Mouse (Mus musculus) CH12F3 (cell line): ENCODE measurements around the gene Polr3g.
"Not testable (repeated sequence)": the region's sequence is repeated elsewhere in the genome, so short reads cannot be mapped to it uniquely, and the experiment has no call there.

Experiments
- in situ Hi-C: fragments of 300-500 bp; cut with MboI; formaldehyde crosslinking; loops from 2 replicates; pipeline ENCODE4 v1.14.3; 2020; ENCODE audit warnings: low sequenced_read_pairs

Gene Polr3g

DNA sequence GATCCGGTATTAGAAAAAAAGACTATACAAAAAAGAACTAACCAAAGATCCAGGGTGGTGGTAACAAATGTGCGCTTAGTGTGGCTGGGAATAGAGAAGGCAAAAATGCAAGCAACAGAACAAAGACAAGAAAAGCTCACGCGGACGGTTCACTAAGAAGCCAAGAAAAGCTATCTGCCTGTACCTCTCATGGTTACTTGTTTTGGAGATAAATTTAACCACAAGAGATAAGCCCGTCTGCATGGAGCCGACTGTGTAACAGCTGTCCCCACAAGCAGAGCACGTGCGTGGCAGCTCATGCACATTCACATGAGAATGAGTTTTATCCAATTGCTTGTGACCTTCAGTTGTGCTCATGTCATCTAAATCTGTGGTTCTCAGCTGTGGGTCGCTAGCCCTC is 20.3 kb downstream of the Polr3g start:
- in situ Hi-C loops, result no loop called here

DNA sequence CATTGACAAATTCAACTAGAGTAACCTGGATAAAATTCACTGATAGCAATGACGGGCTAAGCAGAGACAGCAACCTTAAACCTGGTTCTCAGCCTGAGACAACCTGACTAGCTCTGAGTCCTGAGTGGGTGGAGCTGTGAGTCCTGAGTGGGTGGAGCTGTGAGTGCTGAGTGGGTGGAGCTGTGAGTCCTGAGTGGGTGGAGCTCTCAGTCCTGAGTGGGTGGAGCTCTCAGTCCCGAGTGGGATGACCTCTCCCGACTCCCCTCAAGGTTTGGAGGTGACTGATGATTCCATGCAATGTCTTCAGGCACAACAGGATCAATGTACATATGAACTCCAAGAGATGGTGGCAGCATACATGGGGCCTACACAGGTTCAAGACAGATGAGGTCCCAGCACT is 21.2 kb downstream of the Polr3g start:
- in situ Hi-C loops, result no loop called here

DNA sequence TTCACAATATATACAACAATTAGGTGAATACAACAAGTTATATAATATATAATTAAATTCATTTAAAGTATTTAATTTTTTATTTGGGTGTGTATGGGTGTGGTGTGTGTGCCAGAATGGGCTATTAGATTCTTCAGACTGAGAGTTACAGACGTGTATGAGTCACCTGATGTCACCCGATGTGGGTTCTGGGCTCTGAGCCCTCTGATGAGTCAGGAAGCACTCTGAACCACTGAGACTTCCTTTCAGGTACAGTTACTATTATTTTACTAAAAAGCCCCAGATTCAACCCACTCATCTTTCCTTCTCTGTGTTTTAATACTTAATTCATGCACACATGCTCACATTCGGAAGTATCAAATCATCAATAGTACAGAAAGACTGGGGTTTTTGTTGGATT is 25.9 kb downstream of the Polr3g start:
- in situ Hi-C loops, result no loop called here

DNA sequence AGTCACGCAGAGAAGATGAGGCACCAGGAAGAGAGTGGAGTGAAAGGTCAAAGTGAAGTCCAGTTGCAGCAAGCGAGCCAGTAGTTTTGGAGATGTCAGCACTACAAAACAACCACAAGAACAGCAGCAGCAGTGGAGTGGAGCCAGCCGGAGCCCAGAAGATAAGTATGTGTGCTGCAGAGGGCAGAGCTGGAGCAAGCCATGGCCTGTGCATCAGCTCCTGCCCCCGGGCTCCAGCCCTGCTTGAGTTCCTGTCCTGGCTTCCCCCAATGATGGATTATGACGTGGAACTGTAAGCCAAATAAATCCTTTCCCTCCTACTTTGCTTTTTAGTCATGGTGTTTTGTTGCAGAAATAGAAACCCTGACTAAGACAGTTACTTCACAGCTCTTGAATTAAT is 26.6 kb downstream of the Polr3g start:
- in situ Hi-C loops, result no loop called here

DNA sequence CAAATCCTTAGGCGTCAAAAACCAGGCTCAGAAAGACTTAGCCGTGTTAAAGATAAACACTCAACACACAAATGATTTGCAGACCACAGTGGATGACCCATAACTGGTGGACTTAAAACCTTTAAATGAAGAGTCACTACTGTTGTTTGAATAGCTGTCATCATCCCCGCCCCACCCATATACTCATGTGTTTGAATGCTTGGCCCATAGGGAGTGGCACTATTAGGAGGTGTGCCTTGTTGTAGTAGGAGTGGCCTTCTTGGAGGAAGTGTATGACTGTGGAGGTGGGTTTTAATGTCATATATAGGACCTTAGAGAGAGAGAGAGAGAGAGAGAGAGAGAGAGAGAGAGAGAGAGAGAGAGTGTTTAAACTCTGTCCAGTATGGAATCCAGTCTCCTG is 27.7 kb downstream of the Polr3g start:
- in situ Hi-C loops, result no loop called here

DNA sequence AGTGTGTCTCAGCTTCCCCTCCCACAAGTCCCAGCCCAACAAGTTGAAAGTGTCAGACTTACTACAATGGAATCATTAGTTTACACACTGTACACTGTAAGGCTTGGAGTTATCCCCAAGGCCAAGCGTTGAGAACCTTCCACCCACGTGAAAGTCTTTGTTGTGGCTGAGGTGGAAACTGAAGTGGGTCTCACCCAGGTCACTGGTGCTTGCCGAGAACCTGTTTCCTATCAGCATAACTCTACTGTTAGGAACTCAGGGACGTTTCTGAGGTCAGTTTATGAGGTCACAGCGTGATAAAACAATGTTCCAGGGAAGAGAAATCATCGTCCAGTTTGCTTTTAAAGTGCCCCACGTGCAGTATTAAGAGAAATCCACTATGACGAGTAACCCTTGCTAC is 35.5 kb downstream of the Polr3g start:
- in situ Hi-C loops, result no loop called here

DNA sequence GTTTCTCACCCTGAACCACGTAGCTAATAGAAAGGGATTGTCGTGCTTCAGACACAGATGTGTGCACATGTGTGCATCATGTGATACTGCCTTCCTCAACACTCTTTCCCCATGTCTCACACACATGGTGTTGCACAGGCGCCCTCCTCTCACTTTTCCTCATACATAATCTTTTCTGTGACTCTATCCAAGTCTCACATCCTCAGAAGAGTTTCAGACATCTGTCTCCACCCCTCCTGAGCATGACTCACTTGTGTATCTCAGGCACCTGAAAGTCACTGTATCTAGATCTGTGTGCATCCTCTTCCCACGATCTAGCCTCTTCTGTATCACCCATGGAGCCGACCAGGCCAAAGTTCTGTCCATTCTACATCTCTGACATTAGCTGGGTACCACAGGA is 43.1 kb downstream of the Polr3g start:
- in situ Hi-C loops, result no loop called here

DNA sequence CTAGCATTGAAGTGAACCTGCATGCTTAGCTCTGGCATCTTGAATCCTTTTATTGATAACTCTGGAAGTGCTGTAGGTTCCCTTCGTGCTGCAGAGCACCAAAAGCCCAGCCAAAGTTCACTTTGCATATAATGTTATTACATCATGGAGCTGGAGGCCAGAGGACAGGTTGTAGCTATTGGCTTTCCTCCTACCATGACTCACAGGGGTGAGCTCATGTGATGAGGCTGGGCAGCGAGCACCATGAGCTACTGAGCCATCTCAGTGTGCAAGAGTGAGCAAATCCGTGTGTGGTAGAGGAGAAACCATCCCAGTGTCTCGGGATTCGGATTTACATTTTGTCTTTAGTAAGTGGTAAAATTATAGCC is 46.5 kb downstream of the Polr3g start:
- in situ Hi-C loops, result no loop called here

DNA sequence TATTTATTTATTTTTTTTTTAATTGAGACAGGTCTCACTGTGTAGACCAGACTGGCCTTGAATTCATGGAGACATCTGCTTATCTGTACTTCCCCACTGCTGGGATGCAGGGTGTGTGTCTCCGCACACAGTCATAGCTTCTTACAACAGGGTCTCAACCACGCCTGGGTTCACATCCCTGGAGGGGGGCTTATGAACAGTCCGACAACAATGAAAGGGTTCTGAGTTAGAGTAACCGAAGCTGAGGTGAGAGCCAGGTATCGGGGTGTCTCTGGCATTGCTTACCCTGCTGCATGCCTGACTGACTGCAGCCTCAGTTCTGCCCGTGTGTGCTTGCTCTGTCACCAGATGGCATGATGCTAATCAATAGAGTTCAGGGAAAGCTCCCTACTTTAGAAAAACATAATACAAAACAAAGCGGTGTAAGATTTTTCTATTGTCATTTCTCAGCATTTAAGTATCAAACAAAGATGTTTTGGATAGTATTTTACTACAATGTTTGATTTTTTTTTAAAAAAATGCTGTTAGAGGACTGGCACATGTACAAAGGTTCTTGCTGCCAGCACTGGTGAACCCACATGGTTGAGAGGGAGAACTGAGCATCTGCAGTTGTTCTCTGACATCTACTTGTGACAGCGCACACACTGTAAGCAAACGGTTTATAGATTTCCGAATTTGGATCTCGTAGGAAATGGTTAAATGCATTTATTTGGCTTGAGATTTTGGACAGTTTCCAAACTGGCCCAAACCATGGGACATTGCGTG is 47.1 kb downstream of the Polr3g start:
- in situ Hi-C loops, result no loop called here

DNA sequence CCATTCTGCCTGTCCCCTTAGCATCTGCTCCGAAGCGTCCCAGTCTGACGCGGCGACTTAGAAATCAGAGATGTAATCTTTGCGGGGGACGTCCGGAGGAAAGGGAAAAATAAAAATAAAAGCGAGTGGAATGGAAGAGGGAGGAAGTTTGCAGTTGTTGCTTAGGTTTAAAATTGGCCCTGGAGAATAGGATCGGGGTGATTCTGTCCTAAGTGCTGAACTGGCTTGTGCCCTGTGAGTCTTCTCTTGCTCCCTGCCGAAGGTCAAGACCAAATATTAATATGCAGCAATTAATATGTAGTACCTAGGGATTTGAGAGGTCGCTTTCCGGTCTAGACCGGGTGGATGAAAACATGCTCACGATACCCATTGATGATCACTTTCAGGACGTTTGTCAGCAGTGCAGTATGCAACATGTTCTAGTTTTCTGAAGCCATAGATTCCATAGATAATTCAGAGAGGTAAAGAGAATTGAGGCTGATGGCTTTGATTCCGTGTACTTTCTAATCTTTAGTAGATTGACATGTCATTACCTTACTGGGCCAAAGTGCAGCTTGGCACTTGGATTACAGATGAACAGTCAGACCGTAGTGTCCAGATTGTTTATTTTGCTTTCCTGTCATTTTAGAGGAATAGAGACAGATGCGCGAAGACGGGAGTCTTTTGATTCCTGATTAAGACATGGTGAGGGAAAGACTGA is 52.6 kb downstream of the Polr3g start:
- in situ Hi-C loops, result no loop called here

DNA sequence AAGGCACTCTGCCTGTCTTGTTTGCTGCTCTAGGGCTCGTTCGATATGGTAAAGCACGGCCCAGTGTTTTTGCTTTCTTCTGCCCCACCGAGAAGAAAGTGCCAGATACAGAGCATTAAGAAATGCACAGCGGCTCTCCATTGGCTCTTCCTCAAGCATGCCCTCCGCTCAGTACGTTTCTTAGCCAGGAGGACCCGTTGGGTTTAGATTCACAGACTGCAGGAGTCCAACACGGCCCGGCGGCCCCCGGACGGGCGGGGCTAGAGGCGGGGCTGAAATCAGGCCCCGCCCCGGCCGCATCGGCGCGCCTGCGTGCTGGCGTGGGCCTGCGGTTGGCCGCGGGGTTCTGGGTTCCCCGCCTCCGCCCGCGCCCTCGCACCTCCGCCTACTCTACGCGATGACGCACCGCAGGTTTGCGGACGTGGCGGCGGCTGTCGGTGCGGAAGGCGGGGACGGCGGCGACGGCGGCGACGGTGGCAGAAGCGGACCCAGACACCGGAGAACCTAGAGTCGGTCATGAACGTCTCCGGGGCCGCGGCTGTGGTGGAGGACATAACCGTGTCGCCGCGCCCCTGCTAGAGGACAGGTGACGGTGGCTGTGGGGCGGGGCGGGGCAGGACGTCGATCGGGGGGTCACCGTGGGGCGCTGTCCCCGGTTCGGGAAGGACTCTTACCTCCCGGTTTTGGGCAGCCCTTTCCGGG is 53.3 kb downstream of the Polr3g start, which contains the start of gene Lysmd3:
Lysmd3 (plus strand) TSS at position 313 of the 702 bp plus-strand sequence.
- in situ Hi-C loops, result no loop called here

DNA sequence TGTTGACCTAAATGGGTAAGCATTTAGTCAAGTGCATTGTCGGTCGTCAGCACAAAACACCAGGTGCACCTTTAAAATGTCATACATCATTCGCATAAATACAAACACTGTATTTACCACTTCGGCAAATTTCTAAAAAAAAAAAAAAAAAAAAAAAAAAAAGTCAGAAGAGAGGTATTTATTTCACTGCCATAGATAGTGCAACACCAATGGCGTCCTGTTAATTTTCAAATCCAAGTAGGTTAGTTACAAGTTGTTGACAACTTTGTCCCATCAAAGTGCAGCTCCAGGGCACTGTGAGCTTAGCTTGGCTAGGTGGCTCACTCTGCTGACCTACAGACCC is 53.8 kb downstream of the Polr3g start:
- in situ Hi-C loops, result no loop called here

DNA sequence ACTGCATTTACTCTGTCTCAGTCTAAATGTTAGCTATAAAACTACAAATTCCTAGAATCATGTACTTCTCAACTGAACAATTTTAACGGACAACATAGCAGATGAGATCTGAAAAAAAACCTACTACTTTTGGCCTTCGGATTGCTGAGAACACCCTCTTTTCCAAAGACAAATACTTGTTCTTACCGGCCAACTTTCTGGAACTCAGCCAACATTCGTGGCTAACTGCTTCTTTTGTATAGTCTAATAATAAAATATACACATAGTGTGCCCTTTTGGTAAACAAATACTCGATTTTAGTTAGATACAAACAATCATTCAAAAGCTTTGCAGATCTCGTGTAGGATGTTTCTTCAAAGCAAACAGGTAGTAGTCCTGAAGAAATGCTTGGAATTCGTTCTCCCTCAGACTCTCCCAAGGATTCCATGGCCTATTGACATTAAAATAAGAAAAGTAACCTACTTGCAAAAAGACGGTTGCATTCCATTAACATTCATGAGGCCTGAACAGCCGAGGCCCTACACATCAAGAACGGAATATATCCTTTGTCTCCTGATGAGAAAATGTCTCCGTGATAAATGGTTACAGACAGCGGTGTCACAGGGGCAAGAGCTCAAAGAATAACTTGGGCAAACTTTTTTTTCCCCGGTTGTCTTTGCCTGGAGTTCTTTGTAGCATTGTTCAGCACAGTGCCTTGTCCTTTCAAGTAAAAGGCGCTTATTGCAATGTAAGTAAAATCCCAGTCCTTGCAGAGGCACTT is 54.5 kb downstream of the Polr3g start:
- in situ Hi-C loops, result no loop called here

DNA sequence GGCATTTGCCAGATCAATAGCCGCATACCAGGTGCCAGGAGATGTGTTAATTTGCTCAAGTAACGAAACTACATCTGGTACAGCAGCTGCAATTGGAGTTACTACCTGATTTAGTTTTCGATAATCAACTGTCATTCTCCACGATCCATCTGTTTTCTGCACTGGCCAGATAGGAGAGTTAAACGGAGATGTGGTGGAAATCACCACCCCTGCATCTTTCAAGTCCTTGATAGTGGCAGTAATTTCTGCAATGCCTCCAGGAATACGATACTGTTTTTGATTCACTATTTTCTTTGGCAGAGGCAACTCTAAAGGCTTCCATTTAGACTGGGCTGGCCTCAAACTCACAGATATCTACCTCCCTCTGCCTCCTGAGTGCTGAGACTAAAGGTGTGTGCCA is 60.4 kb downstream of the Polr3g start:
- in situ Hi-C loops, result not testable (repeated sequence)

DNA sequence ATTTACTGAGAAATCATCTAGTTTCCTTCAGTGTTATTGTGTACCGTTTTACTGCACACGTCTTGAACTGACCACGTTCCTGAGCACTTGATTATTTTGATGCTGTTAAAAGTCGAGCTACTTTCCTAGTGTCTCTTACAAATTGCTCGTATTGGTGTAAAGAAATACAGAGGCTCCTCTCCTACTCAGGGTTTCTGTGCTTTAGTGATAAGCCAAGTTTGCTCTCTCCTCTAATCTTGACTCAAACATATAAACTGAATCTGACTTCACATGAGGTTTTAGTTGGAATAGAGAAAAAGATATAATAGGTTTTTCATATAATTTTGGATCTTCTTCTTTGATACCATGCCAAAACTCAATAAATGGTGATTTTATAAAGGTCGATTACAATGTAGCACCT is 64.5 kb downstream of the Polr3g start:
- in situ Hi-C loops, result no loop called here

DNA sequence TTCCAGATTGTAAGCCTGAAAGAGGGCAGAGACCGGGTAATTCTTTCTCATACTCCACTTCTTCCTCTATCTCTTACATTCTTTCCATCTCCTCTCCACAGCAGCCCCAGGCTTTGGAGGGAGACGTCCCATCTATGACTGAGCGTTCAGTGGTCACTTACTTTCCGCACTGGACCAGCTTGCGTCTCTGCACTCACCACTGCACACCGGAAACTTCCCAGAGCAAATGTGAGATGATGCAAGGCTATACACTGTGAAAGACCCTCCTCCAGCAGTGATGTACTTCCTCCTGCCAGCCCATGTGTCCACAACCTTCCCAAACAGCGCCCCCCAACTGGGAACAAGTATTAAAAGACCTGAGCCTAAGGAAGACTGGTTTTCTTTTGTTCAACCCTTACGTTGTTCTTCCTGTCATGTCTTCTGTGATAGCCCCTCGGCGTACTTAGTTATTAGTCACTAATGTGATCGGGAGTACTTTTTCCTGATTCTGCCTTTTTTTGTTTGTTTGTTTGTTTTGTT is 66.7 kb downstream of the Polr3g start:
- in situ Hi-C loops, result no loop called here

DNA sequence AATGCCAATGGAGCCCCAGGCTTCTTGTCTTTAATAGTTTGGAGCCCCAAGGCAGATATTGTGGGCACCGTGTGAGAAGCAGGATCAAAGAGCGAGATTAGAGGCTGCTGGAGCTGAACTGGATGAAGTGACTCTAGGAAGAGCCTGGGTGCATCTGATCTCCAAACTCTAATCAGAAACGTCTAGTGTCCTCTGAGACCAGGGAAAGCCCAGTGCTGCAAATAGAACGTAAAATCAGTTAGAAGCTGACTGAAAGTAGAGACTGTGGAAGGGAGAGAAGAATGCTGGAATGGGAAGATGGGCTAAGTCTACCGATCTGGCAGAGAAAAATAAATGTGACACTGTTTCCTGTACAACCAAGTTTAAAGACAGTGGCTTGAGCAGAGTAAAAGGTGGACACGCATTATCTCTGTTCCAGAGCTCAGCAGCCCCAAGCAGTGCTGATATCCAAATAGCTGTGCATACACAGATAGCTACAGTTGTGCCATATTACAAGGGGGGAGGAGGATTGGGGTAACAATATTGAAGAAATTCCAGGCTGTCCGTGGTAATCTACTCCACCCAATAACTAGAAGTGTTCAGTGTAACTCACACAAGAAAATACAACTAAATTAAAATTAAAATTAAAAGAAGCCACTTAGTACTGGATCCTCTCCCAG is 68.2 kb downstream of the Polr3g start:
- in situ Hi-C loops, result no loop called here

DNA sequence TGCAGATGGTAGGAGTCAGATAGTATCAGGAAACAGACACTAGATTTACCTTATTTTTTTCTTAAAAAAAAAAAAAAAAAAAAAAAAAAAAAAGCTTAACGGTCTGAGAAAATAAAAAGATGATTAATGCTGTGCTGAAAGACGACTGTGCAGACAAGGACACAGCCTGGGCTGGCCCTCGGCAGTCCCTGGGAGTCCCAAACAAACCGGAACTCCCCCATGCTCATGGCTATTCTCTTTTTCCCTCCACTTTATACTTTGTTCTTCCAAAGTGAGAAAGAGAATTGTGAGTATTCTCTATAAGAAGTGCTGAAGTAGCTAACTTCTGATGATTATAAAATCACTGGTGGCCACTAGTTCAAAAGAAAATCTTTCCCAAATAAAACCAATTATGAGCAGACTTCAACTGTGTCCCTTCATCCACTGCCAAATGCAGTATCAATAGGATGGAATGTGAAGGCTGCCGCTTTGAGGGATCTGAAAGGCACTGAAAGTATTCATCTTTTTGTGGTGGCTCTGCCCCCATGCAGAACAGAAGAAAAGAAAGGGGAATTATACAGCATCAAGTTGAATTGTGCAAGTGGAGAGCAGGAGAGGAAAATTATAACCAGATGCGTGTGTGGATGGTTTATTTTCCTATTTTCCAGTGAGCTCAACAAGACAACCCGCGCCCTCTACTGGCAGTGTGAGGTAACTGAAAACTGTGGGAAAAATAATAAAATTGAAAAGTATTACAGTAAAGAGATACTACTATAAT is 69.3 kb downstream of the Polr3g start:
- in situ Hi-C loops, result no loop called here

DNA sequence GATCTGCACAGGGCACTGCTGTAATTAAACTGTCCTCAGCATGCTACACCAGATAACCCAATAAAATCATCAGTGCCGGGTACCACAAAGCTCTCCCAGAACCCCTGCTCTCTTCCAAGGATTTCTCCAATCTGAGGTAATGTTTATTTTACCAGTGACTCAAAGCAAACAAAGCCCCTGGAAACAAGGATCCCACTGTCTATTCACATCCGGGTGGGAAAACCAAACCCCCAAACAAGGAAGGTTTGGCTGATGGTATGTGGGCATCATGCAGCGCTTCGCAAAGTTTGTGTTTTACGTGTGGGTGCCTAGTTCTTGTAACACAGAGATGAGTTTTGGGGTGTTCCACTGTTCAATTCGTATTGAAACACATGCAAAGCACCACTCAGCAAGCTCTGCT is 69.9 kb downstream of the Polr3g start:
- in situ Hi-C loops, result no loop called here

DNA sequence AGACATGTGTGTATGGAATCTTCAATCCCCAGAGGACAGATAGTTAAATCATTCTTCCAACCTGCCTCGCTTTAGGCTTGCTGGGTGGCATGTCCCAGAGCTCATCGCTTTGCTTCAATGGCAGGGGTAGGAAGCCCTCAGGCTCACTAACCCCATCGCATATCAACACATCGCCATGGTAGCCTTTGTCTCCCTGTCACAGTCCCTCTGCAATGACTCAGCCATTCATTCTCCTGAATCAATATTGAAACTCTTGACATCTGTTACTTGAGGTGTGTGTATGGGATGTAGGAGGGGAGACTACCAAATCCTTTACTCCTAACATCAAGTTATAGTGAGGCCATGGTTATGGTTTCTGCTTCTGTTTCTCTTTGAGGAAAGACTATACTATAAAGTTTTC is 71.2 kb downstream of the Polr3g start:
- in situ Hi-C loops, result no loop called here
